Mouse (Mus musculus): ENCODE data around the gene Gm28372. TPM values are rescaled to one million over a fixed set of nuclear protein-coding genes. Genes with fewer than 3 reads are reported as not detected.

The Gm28372 gene
- polyA plus RNA-seq, 1 experiment: not detected

GRCm38 (mm10) chr2:130423397-130424125, 18.5 kb downstream of the Gm28372 start:
- Histone ChIP-seq H3K27me3 (ENCODE audit: control insufficient read depth, insufficient read depth, low read length) (no peaks in the 10 kb centered on the region), H3K27ac (ENCODE audit: insufficient read depth, low read length) (peak overlapping the region; percentile 95), H3K36me3 (ENCODE audit: control insufficient read depth, insufficient read depth, low read length) (peaks cover 2% of the 10 kb centered on the region; the same call in 1 of the 2 replicates), H3K4me3 (ENCODE audit: extremely low read depth, insufficient read depth, insufficient read length) (peak overlapping the region; percentile 91), H3K4me1 (ENCODE audit: control insufficient read depth, insufficient read depth, insufficient read length) (peaks cover 6% of the 10 kb centered on the region; the same call in 1 of the 2 replicates)
- TF ChIP-seq POLR2A (IDR thresholded peaks at IDR 0.05; ENCODE audit: low read depth, low read length) (no peak), CTCF (IDR thresholded peaks at IDR 0.05; ENCODE audit: extremely low read depth, insufficient read depth, insufficient read length, insufficient replicate concordance) (no peak)
- DNase-seq (ENCODE audit: low read depth in 1 of 2, low spot score in 2 of 2): peak; percentile 52 to 75
- WGBS: 17% methylated on average over 49 of the region's 49 CpGs

GRCm38 (mm10) chr2:130424126-130424853, 19.3 kb downstream of the Gm28372 start, which contains the start of the genes Vps16 and Pced1a:
Vps16 (plus strand) TSS chr2:130424339.
Pced1a (minus strand) TSS chr2:130424701.
- no peaks in the 10 kb centered on the region for H3K36me3 ChIP-seq (ENCODE audit: control insufficient read depth, insufficient read depth, low read length)
- peak within 1 kb of the TSS; percentile 91 for H3K4me3 ChIP-seq (ENCODE audit: extremely low read depth, insufficient read depth, insufficient read length)
- no peaks in the 10 kb centered on the region for H3K27me3 ChIP-seq (ENCODE audit: control insufficient read depth, insufficient read depth, low read length)
- H3K4me1 ChIP-seq (ENCODE audit: control insufficient read depth, insufficient read depth, insufficient read length): peaks cover 6% of the 10 kb centered on the region; the same call in 1 of the 2 replicates
- peak within 1 kb of the TSS; percentile 95 for H3K27ac ChIP-seq (ENCODE audit: insufficient read depth, low read length)
- DNase-seq (ENCODE audit: low read depth in 1 of 2, low spot score in 2 of 2): peak; percentile 83 to 91
- TF ChIP-seq POLR2A (IDR thresholded peaks at IDR 0.05; ENCODE audit: low read depth, low read length) (peak; percentile 29), CTCF (IDR thresholded peaks at IDR 0.05; ENCODE audit: extremely low read depth, insufficient read depth, insufficient read length, insufficient replicate concordance) (peak; percentile 39; the same call in 1 of the 2 replicates)
- under 1% methylated on average over 58 of the region's 58 CpGs for WGBS

- Histone ChIP-seq H3K4me1 (ENCODE audit: control insufficient read depth, insufficient read depth, insufficient read length) (peaks cover 9% of the 10 kb centered on the region; the same call in 1 of the 2 replicates), H3K27me3 (ENCODE audit: control insufficient read depth, insufficient read depth, low read length) (no peaks in the 10 kb centered on the region), H3K4me3 (ENCODE audit: extremely low read depth, insufficient read depth, insufficient read length) (peak overlapping the region; percentile 91), H3K36me3 (ENCODE audit: control insufficient read depth, insufficient read depth, low read length) (no peaks in the 10 kb centered on the region), H3K27ac (ENCODE audit: insufficient read depth, low read length) (peak overlapping the region; percentile 95; the same call in 1 of the 2 replicates)
- TF ChIP-seq POLR2A (IDR thresholded peaks at IDR 0.05; ENCODE audit: low read depth, low read length) (no peak), CTCF (IDR thresholded peaks at IDR 0.05; ENCODE audit: extremely low read depth, insufficient read depth, insufficient read length, insufficient replicate concordance) (no peak)
- no peak for DNase-seq (ENCODE audit: low read depth in 1 of 2, low spot score in 2 of 2)
- 22% methylated on average over 5 of the region's 5 CpGs for WGBS
Measured at GRCm38 (mm10) chr2:130425112-130425511, 20.1 kb downstream of the Gm28372 start.

GRCm38 (mm10) chr2:130429851-130430250, 24.8 kb downstream of the Gm28372 start:
- no peak overlapping the region; the same call in 1 of the 2 replicates for H3K27ac ChIP-seq (ENCODE audit: insufficient read depth, low read length)
- H3K27me3 ChIP-seq (ENCODE audit: control insufficient read depth, insufficient read depth, low read length): no peaks in the 10 kb centered on the region
- 78% methylated on average over 2 of the region's 2 CpGs for WGBS
- 0 out of 2 replicates have a peak, but pooled peaks cover 2% of the 10 kb centered on the region for H3K36me3 ChIP-seq (ENCODE audit: control insufficient read depth, insufficient read depth, low read length)
- H3K4me1 ChIP-seq (ENCODE audit: control insufficient read depth, insufficient read depth, insufficient read length): peaks cover 3% of the 10 kb centered on the region
- DNase-seq (ENCODE audit: low read depth in 1 of 2, low spot score in 2 of 2): no peak
- TF ChIP-seq POLR2A (IDR thresholded peaks at IDR 0.05; ENCODE audit: low read depth, low read length) (no peak), CTCF (IDR thresholded peaks at IDR 0.05; ENCODE audit: extremely low read depth, insufficient read depth, insufficient read length, insufficient replicate concordance) (no peak)
- H3K4me3 ChIP-seq (ENCODE audit: extremely low read depth, insufficient read depth, insufficient read length): no peak overlapping the region

- WGBS: 61% methylated on average over 3 of the region's 3 CpGs
- peaks cover 3% of the 10 kb centered on the region for H3K4me1 ChIP-seq (ENCODE audit: control insufficient read depth, insufficient read depth, insufficient read length)
Measured at GRCm38 (mm10) chr2:130430484-130430883, 25.4 kb downstream of the Gm28372 start.

GRCm38 (mm10) chr2:130432157-130432556, 27.1 kb downstream of the Gm28372 start:
- no peak overlapping the region for H3K27ac ChIP-seq (ENCODE audit: insufficient read depth, low read length)
- no peak for DNase-seq (ENCODE audit: low read depth in 1 of 2, low spot score in 2 of 2)
- H3K27me3 ChIP-seq (ENCODE audit: control insufficient read depth, insufficient read depth, low read length): no peaks in the 10 kb centered on the region
- peaks cover 3% of the 10 kb centered on the region for H3K4me1 ChIP-seq (ENCODE audit: control insufficient read depth, insufficient read depth, insufficient read length)
- WGBS: 90% methylated on average over 3 of the region's 3 CpGs
- TF ChIP-seq CTCF (IDR thresholded peaks at IDR 0.05; ENCODE audit: extremely low read depth, insufficient read depth, insufficient read length, insufficient replicate concordance): no peak
- TF ChIP-seq POLR2A (IDR thresholded peaks at IDR 0.05; ENCODE audit: low read depth, low read length): no peak
- H3K4me3 ChIP-seq (ENCODE audit: extremely low read depth, insufficient read depth, insufficient read length): no peak overlapping the region
- 0 out of 2 replicates have a peak, but pooled peaks cover 2% of the 10 kb centered on the region for H3K36me3 ChIP-seq (ENCODE audit: control insufficient read depth, insufficient read depth, low read length)

More at GRCm38 (mm10) chr2:130430484-130430883, 25.4 kb downstream of the Gm28372 start:
- Histone ChIP-seq H3K4me3 (ENCODE audit: extremely low read depth, insufficient read depth, insufficient read length) (no peak overlapping the region), H3K36me3 (ENCODE audit: control insufficient read depth, insufficient read depth, low read length) (0 out of 2 replicates have a peak, but pooled peaks cover 2% of the 10 kb centered on the region), H3K27ac (ENCODE audit: insufficient read depth, low read length) (no peak overlapping the region; the same call in 1 of the 2 replicates), H3K27me3 (ENCODE audit: control insufficient read depth, insufficient read depth, low read length) (no peaks in the 10 kb centered on the region)
- DNase-seq (ENCODE audit: low read depth in 1 of 2, low spot score in 2 of 2): no peak
- no peak for TF ChIP-seq POLR2A (IDR thresholded peaks at IDR 0.05; ENCODE audit: low read depth, low read length)
- TF ChIP-seq CTCF (IDR thresholded peaks at IDR 0.05; ENCODE audit: extremely low read depth, insufficient read depth, insufficient read length, insufficient replicate concordance): no peak
